Mouse (Mus musculus) midbrain, postnatal 0 days (tissue): ENCODE measurements around the gene Gba2. TPM values are rescaled to one million over a fixed set of nuclear protein-coding genes. Genes with fewer than 3 reads are reported as not detected.
"Not testable (repeated sequence)": the region's sequence is repeated elsewhere in the genome, so short reads cannot be mapped to it uniquely, and the experiment has no call there.

Experiments used
- ATAC-seq: fragments of 200-750 bp; cut with Nextera tagmentation; 2 replicates; pipeline ENCODE4 v1.8.0; 2017; ENCODE audit warnings: moderate number of reproducible peaks, mild to moderate bottlenecking, moderate TSS enrichment, moderate library complexity; ENCODE audit not compliant: low FRiP score
- DNase-seq: peaks from one replicate; pipeline ENCODE4 v3.0.0-alpha.2; 2015; ENCODE audit warnings: low spot score
- H3K27ac ChIP-seq: fragments of 300-500 bp; sonication (generic); 2 replicates; pipeline ENCODE4 v1.5.1; 2014; ENCODE audit warnings: low read depth, mild to moderate bottlenecking, low read length, mixed read lengths
- H3K27me3 ChIP-seq: fragments of 300-500 bp; sonication (generic); 2 replicates; pipeline ENCODE4 v1.6.1; 2014; ENCODE audit warnings: low read length, control low read depth, mixed read lengths; ENCODE audit not compliant: insufficient read depth
- H3K36me3 ChIP-seq: fragments of 300-500 bp; sonication (generic); 2 replicates; pipeline ENCODE4 v1.6.1; 2014; ENCODE audit warnings: low read length, control low read depth, mixed read lengths; ENCODE audit not compliant: insufficient read depth
- H3K4me1 ChIP-seq: fragments of 300-500 bp; sonication (generic); 2 replicates; pipeline ENCODE4 v1.6.1; 2014; ENCODE audit warnings: mild to moderate bottlenecking, control low read depth, antibody characterized with exemption, low read length, mixed read lengths; ENCODE audit not compliant: insufficient read depth
- H3K4me2 ChIP-seq: fragments of 300-500 bp; sonication (generic); 2 replicates; pipeline ENCODE4 v1.6.1; 2014; ENCODE audit warnings: low read depth, mild to moderate bottlenecking, low read length, mixed read lengths; ENCODE audit not compliant: poor library complexity, severe bottlenecking
- H3K4me3 ChIP-seq: fragments of 300-500 bp; sonication (generic); 2 replicates; pipeline ENCODE4 v1.5.1; 2014; ENCODE audit warnings: low read depth, mild to moderate bottlenecking, low read length, moderate library complexity
- H3K9ac ChIP-seq: fragments of 300-500 bp; sonication (generic); replicated peaks from 2 replicates; pipeline ENCODE4 v1.6.1; 2014; ENCODE audit warnings: mild to moderate bottlenecking, low read length, moderate library complexity, mixed read lengths; ENCODE audit not compliant: poor library complexity, severe bottlenecking
- H3K9me3 ChIP-seq: fragments of 300-500 bp; sonication (generic); 2 replicates; pipeline ENCODE4 v1.6.1; 2016; ENCODE audit warnings: low read length, control low read depth
- CTCF ChIP-seq: IDR thresholded peaks from 2 replicates; pipeline ENCODE4 v1.5.1; 2016; ENCODE audit warnings: antibody characterized with exemption, mild to moderate bottlenecking
- WGBS: fragments of 180-500 bp; shearing (Covaris S2); extraction: QIAGEN DNeasy Blood & Tissue Kit; methylation state at CpG from one replicate; pipeline ENCODE4 v1.1.7; 2014; 5-methylcytosine and 5-hydroxymethylcytosine counted together
- polyA plus RNA-seq: library from polyadenylated mRNA; unstranded; fragments of >200 nt; fragmentation: Nextera tagmentation; extraction: Ambion mirVana; gene quantifications from 2 replicates; pipeline ENCODE4 v1.2.1, GENCODE M21; 2015
- total RNA-seq: library from RNA; depleted of rRNA; stranded (reverse); fragments of >200 nt; gene quantifications from 2 replicates; pipeline ENCODE4 v1.2.3, GENCODE M21; 2014

Gene Gba2
- total and polyA plus RNA-seq, 2 experiments from 2014 or later, result 29.3 to 47.5 TPM

GRCm38 (mm10) chr4:43604099-43604498 is 25.4 kb upstream of the Gba2 start:
- Histone ChIP-seq H3K9me3 (no peaks in the 10 kb centered on the region), H3K27me3 (no peaks in the 10 kb centered on the region), H3K9ac (no peak overlapping the region), H3K4me1 (no peaks in the 10 kb centered on the region), H3K4me2 (no peak overlapping the region), H3K36me3 (no peaks in the 10 kb centered on the region), H3K27ac (no peak overlapping the region), H3K4me3 (no peak overlapping the region)
- 71% methylated on average over 3 of the region's 3 CpGs for WGBS
- TF ChIP-seq CTCF, result no peak
- DNase-seq (no peak), ATAC-seq (no peak)

- DNase-seq (no peak), ATAC-seq (no peak)
- TF ChIP-seq CTCF, result no peak
- Histone ChIP-seq H3K4me3 (no peak overlapping the region), H3K27ac (no peak overlapping the region), H3K36me3 (no peaks in the 10 kb centered on the region), H3K27me3 (no peaks in the 10 kb centered on the region), H3K4me1 (no peaks in the 10 kb centered on the region), H3K9me3 (no peaks in the 10 kb centered on the region), H3K9ac (no peak overlapping the region), H3K4me2 (no peak overlapping the region)
- WGBS, result 83% methylated on average over 9 of the region's 9 CpGs
These were observed 21.7 kb upstream of the Gba2 start for GRCm38 (mm10) chr4:43600195-43600934.

- ATAC-seq (no peak), DNase-seq (no peak)
- no peak overlapping the region for H3K27ac ChIP-seq
- H3K4me1 ChIP-seq, result no peaks in the 10 kb centered on the region
- no peaks in the 10 kb centered on the region for H3K9me3 ChIP-seq
- H3K4me2 ChIP-seq, result no peak overlapping the region
- H3K9ac ChIP-seq, result no peak overlapping the region
- no peak overlapping the region for H3K4me3 ChIP-seq
- H3K27me3 ChIP-seq, result no peaks in the 10 kb centered on the region
- WGBS, result 83% methylated on average over 7 of the region's 7 CpGs
- H3K36me3 ChIP-seq, result no peaks in the 10 kb centered on the region
- TF ChIP-seq CTCF, result no peak
These were observed 20.1 kb upstream of the Gba2 start for GRCm38 (mm10) chr4:43598650-43599380.

GRCm38 (mm10) chr4:43598200-43598599 is 19.5 kb upstream of the Gba2 start:
- no peak for ATAC-seq
- WGBS, result 82% methylated on average over 4 of the region's 4 CpGs
- no peak overlapping the region for H3K4me3 ChIP-seq

GRCm38 (mm10) chr4:43596597-43596996 is 17.9 kb upstream of the Gba2 start:
- WGBS, result 88% methylated on average over 2 of the region's 2 CpGs
- not testable (repeated sequence) for DNase-seq, H3K36me3 ChIP-seq, ATAC-seq, H3K4me3 ChIP-seq, H3K27me3 ChIP-seq, H3K4me2 ChIP-seq, H3K9me3 ChIP-seq, H3K9ac ChIP-seq, H3K4me1 ChIP-seq, H3K27ac ChIP-seq

More at GRCm38 (mm10) chr4:43598200-43598599, 19.5 kb upstream of the Gba2 start:
- no peak overlapping the region for H3K9ac ChIP-seq
- no peak for DNase-seq
- no peaks in the 10 kb centered on the region for H3K4me1 ChIP-seq
- H3K4me2 ChIP-seq, result no peak overlapping the region
- TF ChIP-seq CTCF, result no peak
- no peak overlapping the region for H3K27ac ChIP-seq
- no peaks in the 10 kb centered on the region for H3K36me3 ChIP-seq
- no peaks in the 10 kb centered on the region for H3K27me3 ChIP-seq
- no peaks in the 10 kb centered on the region for H3K9me3 ChIP-seq

- no peak overlapping the region for H3K27ac ChIP-seq
- no peak overlapping the region for H3K4me2 ChIP-seq
- H3K36me3 ChIP-seq, result no peaks in the 10 kb centered on the region
- ATAC-seq (no peak), DNase-seq (no peak)
- WGBS, result 57% methylated on average over 3 of the region's 3 CpGs
- no peak overlapping the region for H3K9ac ChIP-seq
- no peak overlapping the region for H3K4me3 ChIP-seq
- no peaks in the 10 kb centered on the region for H3K4me1 ChIP-seq
- TF ChIP-seq CTCF, result no peak
- no peaks in the 10 kb centered on the region for H3K9me3 ChIP-seq
- H3K27me3 ChIP-seq, result no peaks in the 10 kb centered on the region
These were observed 14.8 kb upstream of the Gba2 start for GRCm38 (mm10) chr4:43593453-43593852.
